8 mouse cellular contexts compared by ENCODE assay signal in genomic region chr2:94265221-94266191, GRCm38 (mm10).
A peak's percentile ranks its signal among the peaks of the same experiment; 100 is the strongest.
DNase-seq lines count a peak whose midpoint lies in the region; ATAC-seq lines count a peak whose summit lies in the region.

No protein-coding gene starts in this region.

- peaks cover 26% of the 10 kb centered on the region for H3K4me1 ChIP-seq in forebrain, embryonic 11.5 days (replicated peaks; ENCODE audit: control insufficient read depth, insufficient read depth, low read length)
- peaks cover 35% of the 10 kb centered on the region for H3K4me1 ChIP-seq in hindbrain, embryonic 14.5 days (replicated peaks; ENCODE audit: control insufficient read depth, insufficient read depth, low read length)
- peaks cover 27% of the 10 kb centered on the region for H3K4me1 ChIP-seq in limb, embryonic 10.5 days
- H3K4me1 ChIP-seq in midbrain, embryonic 13.5 days (replicated peaks), result peaks cover 50% of the 10 kb centered on the region

- DNase-seq in 416B (ENCODE audit: low read depth) (peak; percentile 8), adipocyte (ENCODE audit: low spot score) (peak; percentile 21)
- DNase-seq in forebrain, embryonic 11.5 days (ENCODE audit: low spot score), result peak; percentile 75
- DNase-seq in hindbrain, embryonic 14.5 days (ENCODE audit: low spot score), result peak; percentile 73
- DNase-seq in limb, embryonic 10.5 days (ENCODE audit: low spot score), result no peak
- DNase-seq in spleen, postnatal 4 days (ENCODE audit: low spot score in 2 of 2), result no peak
- DNase-seq in spleen, adult 18-20 months, result no peak

- no peaks in the 10 kb centered on the region for H3K27me3 ChIP-seq in forebrain, embryonic 11.5 days (ENCODE audit: control insufficient read depth, insufficient read depth, low read length)
- H3K27me3 ChIP-seq in hindbrain, embryonic 14.5 days (ENCODE audit: control insufficient read depth, insufficient read depth, low read length), result no peaks in the 10 kb centered on the region
- H3K27me3 ChIP-seq in limb, embryonic 10.5 days (ENCODE audit: low read depth, poor library complexity, severe bottlenecking), result peaks cover 83% of the 10 kb centered on the region
- H3K27me3 ChIP-seq in midbrain, embryonic 13.5 days, result no peaks in the 10 kb centered on the region

- peak overlapping the region; percentile 87 for H3K27ac ChIP-seq in forebrain, embryonic 11.5 days (ENCODE audit: low read depth, low read length)
- peak overlapping the region; percentile 91 for H3K27ac ChIP-seq in hindbrain, embryonic 14.5 days
- H3K27ac ChIP-seq in limb, embryonic 10.5 days, result no peak overlapping the region
- peak overlapping the region; percentile 91 for H3K27ac ChIP-seq in midbrain, embryonic 13.5 days

- no peaks in the 10 kb centered on the region for H3K36me3 ChIP-seq in forebrain, embryonic 11.5 days (ENCODE audit: control insufficient read depth, insufficient read depth, low read length)
- H3K36me3 ChIP-seq in hindbrain, embryonic 14.5 days (replicated peaks; ENCODE audit: control insufficient read depth, insufficient read depth), result no peaks in the 10 kb centered on the region
- H3K36me3 ChIP-seq in limb, embryonic 10.5 days, result no peaks in the 10 kb centered on the region
- H3K36me3 ChIP-seq in midbrain, embryonic 13.5 days, result no peaks in the 10 kb centered on the region

- H3K9me3 ChIP-seq in forebrain, embryonic 11.5 days (ENCODE audit: control insufficient read depth, low read length), result no peaks in the 10 kb centered on the region
- H3K9me3 ChIP-seq in hindbrain, embryonic 14.5 days (ENCODE audit: control insufficient read depth, low read length), result no peaks in the 10 kb centered on the region
- no peaks in the 10 kb centered on the region for H3K9me3 ChIP-seq in limb, embryonic 10.5 days (replicated peaks)
- no peaks in the 10 kb centered on the region for H3K9me3 ChIP-seq in midbrain, embryonic 13.5 days

- H3K4me2 ChIP-seq in forebrain, embryonic 11.5 days (ENCODE audit: low read depth, low read length, severe bottlenecking), result peak overlapping the region; percentile 61
- peak overlapping the region; percentile 74 for H3K4me2 ChIP-seq in hindbrain, embryonic 14.5 days (replicated peaks)
- peak overlapping the region; percentile 77 for H3K4me2 ChIP-seq in midbrain, embryonic 13.5 days (replicated peaks)

- H3K4me3 ChIP-seq in forebrain, embryonic 11.5 days (ENCODE audit: low read depth, low read length), result peak overlapping the region; percentile 48
- peak overlapping the region; percentile 31 for H3K4me3 ChIP-seq in hindbrain, embryonic 14.5 days (replicated peaks; ENCODE audit: low read length)
- peak overlapping the region; percentile 35 for H3K4me3 ChIP-seq in limb, embryonic 10.5 days
- peak overlapping the region; percentile 39 for H3K4me3 ChIP-seq in midbrain, embryonic 13.5 days (replicated peaks)

- 3% methylated on average over 16 of the region's 16 CpGs for whole genome bisulfite sequencing in forebrain, embryonic 11.5 days
- WGBS in hindbrain, embryonic 14.5 days, result under 1% methylated on average over 16 of the region's 16 CpGs
- 14% methylated on average over 16 of the region's 16 CpGs for WGBS in limb, embryonic 10.5 days
- WGBS in midbrain, embryonic 13.5 days, result 2% methylated on average over 16 of the region's 16 CpGs

- peak overlapping the region; percentile 61 for H3K9ac ChIP-seq in forebrain, embryonic 11.5 days (ENCODE audit: low read length)
- H3K9ac ChIP-seq in hindbrain, embryonic 14.5 days, result peak overlapping the region; percentile 59
- H3K9ac ChIP-seq in midbrain, embryonic 13.5 days (replicated peaks), result peak overlapping the region; percentile 54

- ATAC-seq in forebrain, embryonic 11.5 days (replicated peaks; ENCODE audit: low FRiP score), result peak; percentile 71
- peak; percentile 78 for ATAC-seq in hindbrain, embryonic 14.5 days (ENCODE audit: low FRiP score)
- peak; percentile 85 for ATAC-seq in midbrain, embryonic 13.5 days

Comparison
In these comparisons a context has a peak if more than half of its experiments do, and no peak if none do; other contexts are left out.
1. DNase-seq: peak in 416B (single experiment), adipocyte (single experiment), forebrain, embryonic 11.5 days (single experiment) and hindbrain, embryonic 14.5 days (single experiment); none in limb, embryonic 10.5 days (single experiment), spleen, postnatal 4 days (0 of 2) and spleen, adult 18-20 months (0 of 2).
2. Peak in every context shown above with its lines, with median percentiles within 50 percentile points of each other: ATAC-seq, H3K4me2 ChIP-seq, H3K4me3 ChIP-seq and H3K9ac ChIP-seq.